Mouse (Mus musculus): ENCODE data around the gene Ltb.

Gene Ltb

GRCm38 (mm10) chr17:35164568-35165450, 29.4 kb upstream of the Ltb start, which contains the start of gene Prrc2a:
Prrc2a (minus strand) TSS chr17:35164897.
- intact Hi-C loops (cut with DNase I): no loop called here

GRCm38 (mm10) chr17:35165451-35166155, 28.6 kb upstream of the Ltb start:
- intact Hi-C loops (cut with DNase I): no loop called here

GRCm38 (mm10) chr17:35166352-35167035, 27.7 kb upstream of the Ltb start:
- intact Hi-C loops (cut with DNase I): no loop called here

- intact Hi-C loops (cut with DNase I): no loop called here
Measured at GRCm38 (mm10) chr17:35167794-35168193, 26.4 kb upstream of the Ltb start.

GRCm38 (mm10) chr17:35168541-35169207, 25.6 kb upstream of the Ltb start:
- intact Hi-C loops (cut with DNase I): no loop called here

GRCm38 (mm10) chr17:35172445-35173234, 21.6 kb upstream of the Ltb start:
- intact Hi-C loops (cut with DNase I): no loop called here

GRCm38 (mm10) chr17:35173329-35173728, 20.9 kb upstream of the Ltb start:
- intact Hi-C loops (cut with DNase I): no loop called here

- intact Hi-C loops (cut with DNase I): no loop called here
Measured at GRCm38 (mm10) chr17:35174201-35174977, 19.9 kb upstream of the Ltb start.

- intact Hi-C loops (cut with DNase I): no loop called here
Measured at GRCm38 (mm10) chr17:35175382-35175781, 18.9 kb upstream of the Ltb start.

- intact Hi-C loops (cut with DNase I): no loop called here
Measured at GRCm38 (mm10) chr17:35175968-35176367, 18.3 kb upstream of the Ltb start, which contains the start of gene Aif1. Aif1 (minus strand) TSS chr17:35176068.

GRCm38 (mm10) chr17:35178528-35178927, 15.7 kb upstream of the Ltb start:
- intact Hi-C loops (cut with DNase I): loop anchor here (1.0 kb wide), 1 partner anchor 54 kb away; no protein-coding TSS in a partner anchor

GRCm38 (mm10) chr17:35180093-35180492, 14.1 kb upstream of the Ltb start:
- intact Hi-C loops (cut with DNase I): no loop called here

- intact Hi-C loops (cut with DNase I): no loop called here
Measured at GRCm38 (mm10) chr17:35185639-35186611, 8.3 kb upstream of the Ltb start.

GRCm38 (mm10) chr17:35186681-35187080, 7.6 kb upstream of the Ltb start:
- intact Hi-C loops (cut with DNase I): no loop called here

- intact Hi-C loops (cut with DNase I): no loop called here
Measured at GRCm38 (mm10) chr17:35187345-35187744, 6.9 kb upstream of the Ltb start.

- intact Hi-C loops (cut with DNase I): no loop called here
Measured at GRCm38 (mm10) chr17:35187959-35188610, 6.2 kb upstream of the Ltb start, which contains the start of gene Lst1. Lst1 (minus strand) TSS chr17:35188439.

- intact Hi-C loops (cut with DNase I): no loop called here
Measured at GRCm38 (mm10) chr17:35189186-35189585, 5.1 kb upstream of the Ltb start.

GRCm38 (mm10) chr17:35190096-35190495, 4.1 kb upstream of the Ltb start:
- intact Hi-C loops (cut with DNase I): no loop called here
